Mouse (Mus musculus) lung, embryonic 16.5 days (tissue): ENCODE measurements around the gene Tatdn3. TPM values are rescaled to one million over a fixed set of nuclear protein-coding genes. Genes with fewer than 3 reads are reported as not detected.
"Not testable (repeated sequence)": the region's sequence is repeated elsewhere in the genome, so short reads cannot be mapped to it uniquely, and the experiment has no call there.

Experiments
- ATAC-seq: fragments of 200-750 bp; cut with Nextera tagmentation; 2 replicates; pipeline ENCODE4 v1.8.0; 2017; ENCODE audit warnings: low read depth, mild to moderate bottlenecking, moderate library complexity
- H3K27ac ChIP-seq: fragments of 300-500 bp; sonication (generic); 2 replicates; pipeline ENCODE4 v1.5.1; 2014; ENCODE audit warnings: mild to moderate bottlenecking, control low read depth, low read length
- H3K27me3 ChIP-seq: fragments of 300-500 bp; sonication (generic); 2 replicates; pipeline ENCODE4 v1.6.1; 2014; ENCODE audit warnings: low read depth, low read length, mixed read lengths; ENCODE audit not compliant: control insufficient read depth, insufficient read depth
- H3K36me3 ChIP-seq: fragments of 300-500 bp; sonication (generic); 2 replicates; pipeline ENCODE4 v1.6.1; 2014; ENCODE audit warnings: low read length; ENCODE audit not compliant: control insufficient read depth, insufficient read depth
- H3K4me1 ChIP-seq: fragments of 300-500 bp; sonication (generic); replicated peaks from 2 replicates; pipeline ENCODE4 v1.6.1; 2014; ENCODE audit warnings: low read length, mixed read lengths; ENCODE audit not compliant: control insufficient read depth, insufficient read depth
- H3K4me2 ChIP-seq: fragments of 300-500 bp; sonication (generic); 2 replicates; pipeline ENCODE4 v1.6.1; 2014; ENCODE audit warnings: low read depth, low read length, control low read depth
- H3K4me3 ChIP-seq: fragments of 300-500 bp; sonication (generic); 2 replicates; pipeline ENCODE4 v1.5.1; 2014; ENCODE audit warnings: mild to moderate bottlenecking, low read length, control low read depth
- H3K9ac ChIP-seq: fragments of 300-500 bp; sonication (generic); 2 replicates; pipeline ENCODE4 v1.6.1; 2014; ENCODE audit warnings: low read length, control low read depth
- H3K9me3 ChIP-seq: fragments of 300-500 bp; sonication (generic); 2 replicates; pipeline ENCODE4 v1.6.1; 2016; ENCODE audit warnings: low read length; ENCODE audit not compliant: control insufficient read depth
- WGBS: fragments of 180-500 bp; shearing (Covaris S2); extraction: QIAGEN DNeasy Blood & Tissue Kit; methylation state at CpG from one replicate; pipeline ENCODE4 v1.1.7; 2014; 5-methylcytosine and 5-hydroxymethylcytosine counted together
- polyA plus RNA-seq: library from polyadenylated mRNA; unstranded; fragments of >200 nt; fragmentation: Nextera tagmentation; extraction: Ambion mirVana; gene quantifications from 2 replicates; pipeline ENCODE4 v1.2.1, GENCODE M21; 2015

Gene Tatdn3
- polyA plus RNA-seq, 1 experiment from 2014 or later: 17.1 TPM

- H3K27me3 ChIP-seq, H3K4me1 ChIP-seq, H3K27ac ChIP-seq, H3K36me3 ChIP-seq, ATAC-seq, H3K9ac ChIP-seq, H3K4me3 ChIP-seq, H3K9me3 ChIP-seq, H3K4me2 ChIP-seq: not testable (repeated sequence)
- 43% methylated on average over 6 of the region's 6 CpGs for WGBS
Measured at GRCm38 (mm10) chr1:191030922-191031425, 31.8 kb downstream of the Tatdn3 start.

DNA sequence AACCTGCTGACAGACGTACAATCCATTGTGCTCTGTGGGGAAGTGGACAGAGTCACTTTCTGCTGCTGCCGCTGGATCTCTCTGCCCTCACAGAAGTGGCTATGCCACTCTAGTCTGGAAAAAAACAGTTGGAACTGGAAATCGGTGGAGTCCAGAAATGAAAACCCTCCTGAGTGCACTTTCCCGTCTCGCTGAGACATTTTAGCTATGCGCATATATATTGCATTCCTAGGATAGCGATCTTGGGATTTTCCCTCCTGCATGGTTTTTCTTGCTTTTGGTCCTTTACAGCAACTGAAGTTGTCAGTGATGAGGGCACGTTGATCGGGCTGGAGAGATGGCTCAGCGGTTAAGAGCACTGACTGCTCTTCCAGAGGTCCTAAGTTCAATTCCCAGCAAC, 32.5 kb downstream of the Tatdn3 start:
- WGBS: 54% methylated on average over 10 of the region's 10 CpGs
- Histone ChIP-seq H3K4me1 (peaks cover 7% of the 10 kb centered on the region), H3K4me3 (no peak overlapping the region), H3K36me3 (no peaks in the 10 kb centered on the region), H3K27ac (no peak overlapping the region), H3K9ac (no peak overlapping the region), H3K27me3 (no peaks in the 10 kb centered on the region), H3K4me2 (no peak overlapping the region), H3K9me3 (no peaks in the 10 kb centered on the region)
- no peak for ATAC-seq

GRCm38 (mm10) chr1:191026021-191026713, 36.6 kb downstream of the Tatdn3 start, which contains the start of gene Flvcr1:
TSS of gene Flvcr1 (minus strand) at chr1:191026158.
- Histone ChIP-seq H3K4me3 (peak within 1 kb of the TSS; percentile 60), H3K9ac (peak within 1 kb of the TSS; percentile 70), H3K4me2 (peak within 1 kb of the TSS; percentile 94), H3K36me3 (no peaks in the 10 kb centered on the region), H3K27me3 (no peaks in the 10 kb centered on the region), H3K27ac (peak within 1 kb of the TSS; percentile 90), H3K4me1 (peaks cover 16% of the 10 kb centered on the region), H3K9me3 (no peaks in the 10 kb centered on the region)
- peak; percentile 100 for ATAC-seq
- WGBS: under 1% methylated on average over 47 of the region's 50 CpGs

GRCm38 (mm10) chr1:191025016-191026012, 37.4 kb downstream of the Tatdn3 start:
- Histone ChIP-seq H3K4me2 (peak overlapping the region; percentile 94), H3K36me3 (no peaks in the 10 kb centered on the region), H3K27me3 (no peaks in the 10 kb centered on the region), H3K27ac (peak overlapping the region; percentile 45; the same call in 1 of the 2 replicates), H3K9me3 (no peaks in the 10 kb centered on the region), H3K9ac (peak overlapping the region; percentile 70), H3K4me1 (peaks cover 16% of the 10 kb centered on the region), H3K4me3 (peak overlapping the region; percentile 60)
- ATAC-seq: no peak; the same call in none of the 2 replicates
- 1% methylated on average over 69 of the region's 69 CpGs for WGBS

GRCm38 (mm10) chr1:191023806-191024205, 38.9 kb downstream of the Tatdn3 start:
- ATAC-seq, H3K27ac ChIP-seq, H3K4me2 ChIP-seq, H3K27me3 ChIP-seq, H3K4me3 ChIP-seq, H3K9ac ChIP-seq, H3K9me3 ChIP-seq, H3K36me3 ChIP-seq: not testable (repeated sequence)
- WGBS: 94% methylated on average over 5 of the region's 6 CpGs
- peaks cover 16% of the 10 kb centered on the region for H3K4me1 ChIP-seq

- Histone ChIP-seq H3K9ac (no peak overlapping the region), H3K4me3 (no peak overlapping the region), H3K27me3 (no peaks in the 10 kb centered on the region), H3K36me3 (peaks cover 2% of the 10 kb centered on the region; the same call in 1 of the 2 replicates), H3K4me2 (no peak overlapping the region), H3K9me3 (no peaks in the 10 kb centered on the region), H3K4me1 (peaks cover 16% of the 10 kb centered on the region), H3K27ac (no peak overlapping the region)
- 53% methylated on average over 2 of the region's 2 CpGs for WGBS
- no peak for ATAC-seq
Measured at GRCm38 (mm10) chr1:191023140-191023539, 39.6 kb downstream of the Tatdn3 start.

- ATAC-seq: no peak
- no peak overlapping the region for H3K27ac ChIP-seq
Measured at GRCm38 (mm10) chr1:191021016-191021415, 41.7 kb downstream of the Tatdn3 start.

GRCm38 (mm10) chr1:191020217-191020924, 42.4 kb downstream of the Tatdn3 start:
- WGBS: 84% methylated on average over 3 of the region's 3 CpGs

More at GRCm38 (mm10) chr1:191021016-191021415, 41.7 kb downstream of the Tatdn3 start:
- no peaks in the 10 kb centered on the region for H3K27me3 ChIP-seq
- peaks cover 2% of the 10 kb centered on the region; the same call in 1 of the 2 replicates for H3K36me3 ChIP-seq
- H3K4me3 ChIP-seq: no peak overlapping the region
- 90% methylated on average over 7 of the region's 7 CpGs for WGBS
- H3K9me3 ChIP-seq: no peaks in the 10 kb centered on the region
- peaks cover 9% of the 10 kb centered on the region for H3K4me1 ChIP-seq
- H3K4me2 ChIP-seq: no peak overlapping the region
- no peak overlapping the region for H3K9ac ChIP-seq

More at GRCm38 (mm10) chr1:191020217-191020924, 42.4 kb downstream of the Tatdn3 start:
- H3K27me3 ChIP-seq: no peaks in the 10 kb centered on the region
- peaks cover 2% of the 10 kb centered on the region; the same call in 1 of the 2 replicates for H3K36me3 ChIP-seq
- no peak overlapping the region for H3K27ac ChIP-seq
- ATAC-seq: no peak
- H3K4me1 ChIP-seq: peaks cover 9% of the 10 kb centered on the region
- H3K9me3 ChIP-seq: no peaks in the 10 kb centered on the region
- no peak overlapping the region for H3K4me3 ChIP-seq
- H3K4me2 ChIP-seq: no peak overlapping the region
- H3K9ac ChIP-seq: no peak overlapping the region
